Mouse (Mus musculus): Measurements from ENCODE around the gene Adgrb3.
"Not testable (repeated sequence)": the region's sequence is repeated elsewhere in the genome, so short reads cannot be mapped to it uniquely, and the experiment has no call there.

The Adgrb3 gene

GRCm38 (mm10) chr1:25106679-25107078 is 722.8 kb downstream of the Adgrb3 start:
- DNase-seq, result no peak

DNA sequence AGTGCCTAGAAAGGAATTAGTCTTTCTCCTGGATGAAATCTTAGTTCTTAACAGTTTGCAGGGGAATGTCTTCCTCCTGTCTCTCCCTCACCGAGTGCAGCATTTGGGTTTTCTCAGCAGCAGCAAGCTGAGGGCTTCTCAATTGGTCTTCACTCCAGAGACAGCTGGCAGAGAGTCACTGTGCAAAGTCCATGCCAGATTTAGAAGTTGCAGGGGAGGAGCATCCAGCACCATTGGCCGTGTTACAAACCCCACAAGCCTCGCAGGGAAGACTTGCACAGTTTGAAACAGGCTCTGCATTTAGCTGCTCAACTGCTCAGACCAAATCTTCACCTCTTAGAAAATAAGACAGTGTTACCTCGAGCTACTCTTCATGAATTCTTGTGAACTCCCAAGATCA is 724.1 kb downstream of the Adgrb3 start:
- DNase-seq, result peak; percentile 76 to 87

GRCm38 (mm10) chr1:25088010-25088719 is 741.3 kb downstream of the Adgrb3 start:
- DNase-seq, result no peak

GRCm38 (mm10) chr1:25085616-25086372 is 743.7 kb downstream of the Adgrb3 start:
- DNase-seq, result peak; percentile 85 to 88

- no peak for DNase-seq
Observed at GRCm38 (mm10) chr1:25082377-25082776, 747.1 kb downstream of the Adgrb3 start.

DNA sequence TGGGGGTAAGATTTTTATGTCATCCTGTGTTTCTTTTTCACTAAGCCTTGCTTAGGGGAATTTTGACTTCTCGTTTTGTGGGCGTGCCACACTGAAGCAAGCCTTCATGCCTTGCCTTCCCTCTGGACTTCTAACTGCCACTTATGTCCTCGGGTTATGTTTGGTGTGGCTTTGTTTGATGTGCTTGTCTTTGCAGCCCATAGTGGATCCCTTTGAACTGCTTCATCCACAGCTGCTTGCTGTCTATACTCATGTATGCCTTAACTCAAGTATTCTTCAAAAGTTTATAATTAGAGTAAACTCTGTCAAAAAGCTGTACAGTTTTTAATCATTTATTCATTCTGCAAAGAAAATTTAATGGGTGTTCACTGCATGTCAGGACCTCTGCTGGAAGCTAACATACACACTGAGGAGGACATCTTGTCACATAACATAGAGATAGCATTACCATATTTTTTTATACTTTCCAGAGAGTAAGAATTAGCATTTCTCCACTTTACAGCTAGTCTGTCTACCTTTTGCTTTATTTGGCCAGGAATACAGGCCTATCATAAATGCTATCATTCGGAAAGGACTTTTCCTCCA is 748.1 kb downstream of the Adgrb3 start:
- no peak for DNase-seq

DNA sequence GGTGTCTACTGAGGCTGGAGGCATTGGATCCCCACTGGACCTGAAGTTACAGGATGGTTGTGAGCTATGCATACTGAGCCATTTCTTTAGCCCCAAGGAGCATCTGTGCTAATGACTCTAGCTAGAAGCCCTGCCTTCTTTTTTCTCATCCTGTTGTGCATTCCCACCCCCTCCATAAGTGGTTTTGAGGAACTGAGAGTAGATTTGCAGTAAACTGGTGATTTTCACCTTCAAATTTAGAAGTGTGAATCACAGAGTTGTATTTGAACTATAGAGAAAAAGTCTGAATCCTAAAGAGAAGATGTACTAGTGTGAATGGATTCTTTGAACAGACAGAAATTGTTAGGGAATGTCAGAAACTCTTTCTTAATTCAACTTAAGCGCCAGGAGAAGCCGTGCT is 750.1 kb downstream of the Adgrb3 start:
- DNase-seq, result no peak

- no peak for DNase-seq
Observed at GRCm38 (mm10) chr1:25075952-25076351, 753.6 kb downstream of the Adgrb3 start.

DNA sequence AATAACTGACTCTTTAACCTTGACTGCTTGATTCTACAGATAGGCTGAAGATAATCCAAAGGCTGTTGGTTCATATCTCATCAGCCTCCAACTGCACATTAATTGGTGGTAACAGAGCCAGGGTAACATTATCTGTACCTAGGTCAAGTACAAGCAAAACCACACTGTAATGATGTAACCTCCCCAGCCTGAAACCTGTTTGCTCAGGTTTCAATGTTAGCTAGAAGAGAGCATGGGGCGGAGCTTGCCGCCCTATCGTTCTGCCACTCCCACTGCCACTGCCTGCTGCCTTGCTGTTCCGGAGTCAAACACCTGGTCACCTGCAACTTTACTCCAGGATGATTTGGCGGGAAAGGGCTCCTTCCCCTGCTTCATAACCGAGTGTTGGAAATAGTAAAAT is 765.5 kb downstream of the Adgrb3 start:
- no peak for DNase-seq

DNA sequence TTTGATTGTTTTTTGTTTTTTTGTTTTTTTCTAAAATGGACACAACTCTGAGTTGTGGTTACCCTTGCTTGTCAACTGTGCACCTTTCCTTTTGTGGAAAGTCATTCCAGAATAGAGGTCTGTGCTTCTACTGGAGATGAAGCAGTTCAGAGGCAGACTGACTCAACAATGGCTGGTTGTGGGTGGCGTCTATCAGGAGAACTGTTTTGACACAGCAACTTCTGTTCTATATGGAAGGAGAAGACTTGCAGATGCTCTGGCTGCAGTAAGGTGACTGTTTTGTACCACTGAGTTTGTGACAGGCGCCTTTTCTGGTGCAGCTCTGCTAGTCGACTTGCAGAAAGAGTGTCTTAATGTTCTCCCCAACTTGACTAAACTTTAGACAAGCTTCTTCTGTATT is 768.6 kb downstream of the Adgrb3 start:
- no peak for DNase-seq

- DNase-seq, result peak; percentile 70 to 75
Observed at GRCm38 (mm10) chr1:25060191-25060590, 769.3 kb downstream of the Adgrb3 start.

DNA sequence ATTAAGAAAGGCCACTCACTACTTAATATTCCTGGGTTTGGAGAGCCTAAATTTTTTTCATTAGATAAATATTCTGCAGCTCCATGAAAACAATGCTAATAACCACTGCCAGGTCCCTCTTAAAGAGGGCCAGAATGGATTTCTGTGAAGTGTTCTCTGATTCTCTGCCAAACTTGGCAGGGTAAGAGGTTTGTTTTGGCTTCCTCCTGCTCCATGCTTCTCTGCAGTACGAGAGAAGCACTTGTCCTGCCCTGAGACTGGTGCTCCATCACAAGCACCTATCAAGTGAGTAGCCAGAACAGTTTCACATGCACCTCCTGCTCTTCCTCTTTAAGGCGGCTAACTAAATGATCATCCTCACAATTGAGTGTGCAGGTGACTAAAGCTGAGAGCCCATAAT is 771.9 kb downstream of the Adgrb3 start:
- peak; percentile 29 to 64 for DNase-seq

- no peak for DNase-seq
Observed at GRCm38 (mm10) chr1:25057212-25057611, 772.3 kb downstream of the Adgrb3 start.

DNA sequence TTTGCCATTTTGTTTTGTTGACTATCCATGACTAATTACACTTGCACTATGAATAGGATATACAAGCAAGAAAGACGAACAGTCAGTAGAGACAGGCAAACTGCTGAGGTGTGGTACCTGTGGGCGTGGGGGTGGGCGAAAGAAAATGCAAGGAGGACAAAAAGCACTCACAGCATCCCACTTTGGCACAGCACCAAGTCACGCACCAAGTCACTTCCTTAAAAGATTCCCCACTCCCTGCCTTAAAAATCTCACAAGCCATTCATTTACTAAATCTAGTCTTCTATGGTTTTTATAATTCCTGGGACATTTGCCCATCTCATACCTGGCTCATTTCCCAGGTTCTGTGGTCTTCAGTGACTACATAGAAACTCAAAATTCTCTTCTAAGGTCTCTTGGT is 787.4 kb downstream of the Adgrb3 start:
- peak; percentile 54 to 60 for DNase-seq

GRCm38 (mm10) chr1:25034161-25034560 is 795.3 kb downstream of the Adgrb3 start:
- DNase-seq, result peak; percentile 72 to 73

DNA sequence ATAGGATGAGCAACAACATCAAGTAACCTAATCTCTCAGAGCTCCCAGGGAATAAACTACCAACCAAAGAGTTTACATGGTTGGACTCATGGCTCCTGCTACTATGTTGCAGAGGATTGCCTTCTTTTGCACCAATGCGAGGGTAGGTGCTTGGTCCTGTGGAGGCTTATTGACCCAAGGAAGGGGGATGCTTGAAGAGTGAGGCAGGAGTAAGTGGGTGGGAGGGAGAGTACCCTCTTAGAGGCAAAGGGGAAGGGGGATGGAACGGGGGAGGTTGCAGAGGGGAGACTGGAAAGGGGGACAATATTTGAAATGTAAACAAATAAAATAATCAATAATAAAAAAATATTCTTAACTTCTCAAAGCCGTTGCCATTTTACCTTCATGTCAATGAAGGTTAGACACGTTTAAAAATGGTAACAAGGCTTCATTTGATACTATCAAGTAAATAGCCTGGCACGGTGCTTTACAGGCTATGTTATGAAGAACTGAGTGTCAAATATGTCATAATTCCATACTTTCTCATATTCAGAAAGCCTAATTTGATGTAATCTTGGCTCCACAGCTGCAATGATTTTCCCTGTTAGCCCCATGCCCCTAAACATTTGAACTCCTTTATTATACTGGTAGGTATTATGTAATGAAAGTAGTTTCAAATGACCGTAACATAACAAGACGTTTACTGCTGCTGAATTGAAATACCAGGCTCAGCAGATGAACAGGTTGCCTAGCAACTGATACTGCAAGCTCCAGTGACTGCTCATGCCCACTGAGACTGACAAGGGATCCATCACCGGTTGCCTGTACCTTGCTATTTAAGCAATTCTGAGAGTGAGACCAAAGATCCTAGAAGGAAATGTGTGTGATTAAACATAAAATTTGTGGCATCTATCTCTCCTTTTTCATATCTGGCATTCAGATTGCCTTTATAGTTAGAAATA is 796.1 kb downstream of the Adgrb3 start:
- DNase-seq, result peak; percentile 83 to 88

DNA sequence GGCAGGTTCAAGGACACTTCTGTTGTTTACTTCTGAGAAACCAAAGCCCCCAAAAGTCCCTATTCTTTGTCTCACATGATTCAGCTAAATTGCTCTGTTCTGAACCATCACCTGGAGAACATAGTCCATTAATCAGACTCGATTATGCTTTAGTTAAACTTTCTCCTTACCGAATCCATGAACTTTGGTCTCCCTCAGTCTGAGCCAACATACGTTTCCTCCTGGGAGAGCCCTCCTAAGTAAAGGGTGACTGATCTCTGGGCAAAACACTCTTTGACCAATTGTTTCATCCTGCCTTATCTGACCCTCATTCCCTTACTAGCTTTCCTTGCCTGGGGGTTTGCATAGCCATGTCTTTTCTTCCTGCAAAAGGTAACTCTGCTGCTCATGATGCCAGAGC is 806.4 kb downstream of the Adgrb3 start:
- no peak for DNase-seq

- DNase-seq, result not testable (repeated sequence)
Observed at GRCm38 (mm10) chr1:25017851-25018250, 811.7 kb downstream of the Adgrb3 start.

Data from cerebellum, postnatal 14 days (tissue).